Mouse (Mus musculus): ENCODE results near the gene Abcc3. TPM values are rescaled to one million over a fixed set of nuclear protein-coding genes. Genes with fewer than 3 reads are reported as not detected.

Gene Abcc3
- 0.50 and 1.7 TPM in 2 replicates for polyA plus RNA-seq (2012; ENCODE audit: insufficient read depth, insufficient read length, missing spikeins)

- H3K4me1 ChIP-seq (ENCODE audit: control insufficient read depth, insufficient read depth, insufficient read length, low read length), result peaks cover 2% of the 10 kb centered on the region
- no peak within 1 kb of the TSS for H3K27ac ChIP-seq (replicated peaks; ENCODE audit: low read depth, low read length)
- H3K4me3 ChIP-seq (ENCODE audit: insufficient read depth, low read depth, low read length), result peak within 1 kb of the TSS; percentile 41
Observed at GRCm38 (mm10) chr11:94392672-94393109, at the start of gene Abcc3. TSS of gene Abcc3 (minus strand) at chr11:94392997.

- H3K4me1 ChIP-seq (ENCODE audit: control insufficient read depth, insufficient read depth, insufficient read length, low read length), result no peaks in the 10 kb centered on the region
- no peak overlapping the region for H3K4me3 ChIP-seq (ENCODE audit: insufficient read depth, low read depth, low read length)
- H3K27ac ChIP-seq (replicated peaks; ENCODE audit: low read depth, low read length), result no peak overlapping the region
Observed at GRCm38 (mm10) chr11:94441752-94442151, 49.0 kb upstream of the Abcc3 start.

- H3K4me3 ChIP-seq (ENCODE audit: insufficient read depth, low read depth, low read length), result no peak overlapping the region
- H3K4me1 ChIP-seq (ENCODE audit: control insufficient read depth, insufficient read depth, insufficient read length, low read length), result no peaks in the 10 kb centered on the region
- H3K27ac ChIP-seq (replicated peaks; ENCODE audit: low read depth, low read length), result no peak overlapping the region
Observed at GRCm38 (mm10) chr11:94441122-94441521, 48.3 kb upstream of the Abcc3 start.

- no peaks in the 10 kb centered on the region for H3K4me1 ChIP-seq (ENCODE audit: control insufficient read depth, insufficient read depth, insufficient read length, low read length)
- H3K4me3 ChIP-seq (ENCODE audit: insufficient read depth, low read depth, low read length), result no peak overlapping the region
- H3K27ac ChIP-seq (replicated peaks; ENCODE audit: low read depth, low read length), result no peak overlapping the region
Observed at GRCm38 (mm10) chr11:94440421-94440820, 47.6 kb upstream of the Abcc3 start.

GRCm38 (mm10) chr11:94429011-94429651 lies 36.3 kb upstream of the Abcc3 start:
- H3K27ac ChIP-seq (replicated peaks; ENCODE audit: low read depth, low read length), result no peak overlapping the region
- no peak overlapping the region for H3K4me3 ChIP-seq (ENCODE audit: insufficient read depth, low read depth, low read length)
- H3K4me1 ChIP-seq (ENCODE audit: control insufficient read depth, insufficient read depth, insufficient read length, low read length), result no peaks in the 10 kb centered on the region

- H3K4me3 ChIP-seq (ENCODE audit: insufficient read depth, low read depth, low read length), result no peak overlapping the region
- H3K27ac ChIP-seq (replicated peaks; ENCODE audit: low read depth, low read length), result no peak overlapping the region
Observed at GRCm38 (mm10) chr11:94428091-94428835, 35.5 kb upstream of the Abcc3 start.

GRCm38 (mm10) chr11:94425656-94426055 lies 32.9 kb upstream of the Abcc3 start:
- Histone ChIP-seq H3K27ac (replicated peaks; ENCODE audit: low read depth, low read length) (no peak overlapping the region), H3K4me3 (ENCODE audit: insufficient read depth, low read depth, low read length) (no peak overlapping the region), H3K4me1 (ENCODE audit: control insufficient read depth, insufficient read depth, insufficient read length, low read length) (peaks cover 7% of the 10 kb centered on the region)

More at GRCm38 (mm10) chr11:94428091-94428835, 35.5 kb upstream of the Abcc3 start:
- H3K4me1 ChIP-seq (ENCODE audit: control insufficient read depth, insufficient read depth, insufficient read length, low read length), result no peaks in the 10 kb centered on the region

GRCm38 (mm10) chr11:94425215-94425614 lies 32.4 kb upstream of the Abcc3 start:
- Histone ChIP-seq H3K27ac (replicated peaks; ENCODE audit: low read depth, low read length) (no peak overlapping the region), H3K4me1 (ENCODE audit: control insufficient read depth, insufficient read depth, insufficient read length, low read length) (peaks cover 7% of the 10 kb centered on the region), H3K4me3 (ENCODE audit: insufficient read depth, low read depth, low read length) (no peak overlapping the region)

- Histone ChIP-seq H3K27ac (replicated peaks; ENCODE audit: low read depth, low read length) (no peak overlapping the region), H3K4me3 (ENCODE audit: insufficient read depth, low read depth, low read length) (no peak overlapping the region), H3K4me1 (ENCODE audit: control insufficient read depth, insufficient read depth, insufficient read length, low read length) (peaks cover 7% of the 10 kb centered on the region)
Observed at GRCm38 (mm10) chr11:94424380-94424779, 31.6 kb upstream of the Abcc3 start.

- peaks cover 7% of the 10 kb centered on the region for H3K4me1 ChIP-seq (ENCODE audit: control insufficient read depth, insufficient read depth, insufficient read length, low read length)
- no peak overlapping the region for H3K4me3 ChIP-seq (ENCODE audit: insufficient read depth, low read depth, low read length)
- no peak overlapping the region for H3K27ac ChIP-seq (replicated peaks; ENCODE audit: low read depth, low read length)
Observed at GRCm38 (mm10) chr11:94423855-94424254, 31.1 kb upstream of the Abcc3 start.

GRCm38 (mm10) chr11:94420991-94421390 lies 28.2 kb upstream of the Abcc3 start:
- Histone ChIP-seq H3K4me1 (ENCODE audit: control insufficient read depth, insufficient read depth, insufficient read length, low read length) (peaks cover 7% of the 10 kb centered on the region), H3K27ac (replicated peaks; ENCODE audit: low read depth, low read length) (no peak overlapping the region), H3K4me3 (ENCODE audit: insufficient read depth, low read depth, low read length) (no peak overlapping the region)

- Histone ChIP-seq H3K4me3 (ENCODE audit: insufficient read depth, low read depth, low read length) (no peak overlapping the region), H3K4me1 (ENCODE audit: control insufficient read depth, insufficient read depth, insufficient read length, low read length) (peaks cover 7% of the 10 kb centered on the region), H3K27ac (replicated peaks; ENCODE audit: low read depth, low read length) (no peak overlapping the region)
Observed at GRCm38 (mm10) chr11:94420325-94420724, 27.5 kb upstream of the Abcc3 start.

- Histone ChIP-seq H3K4me3 (ENCODE audit: insufficient read depth, low read depth, low read length) (no peak overlapping the region), H3K4me1 (ENCODE audit: control insufficient read depth, insufficient read depth, insufficient read length, low read length) (peaks cover 7% of the 10 kb centered on the region), H3K27ac (replicated peaks; ENCODE audit: low read depth, low read length) (no peak overlapping the region)
Observed at GRCm38 (mm10) chr11:94419004-94419727, 26.4 kb upstream of the Abcc3 start.

GRCm38 (mm10) chr11:94414042-94414441 lies 21.2 kb upstream of the Abcc3 start:
- no peak overlapping the region for H3K4me3 ChIP-seq (ENCODE audit: insufficient read depth, low read depth, low read length)
- H3K4me1 ChIP-seq (ENCODE audit: control insufficient read depth, insufficient read depth, insufficient read length, low read length), result no peaks in the 10 kb centered on the region
- no peak overlapping the region for H3K27ac ChIP-seq (replicated peaks; ENCODE audit: low read depth, low read length)

GRCm38 (mm10) chr11:94413516-94413915 lies 20.7 kb upstream of the Abcc3 start:
- Histone ChIP-seq H3K4me3 (ENCODE audit: insufficient read depth, low read depth, low read length) (no peak overlapping the region), H3K27ac (replicated peaks; ENCODE audit: low read depth, low read length) (no peak overlapping the region), H3K4me1 (ENCODE audit: control insufficient read depth, insufficient read depth, insufficient read length, low read length) (no peaks in the 10 kb centered on the region)

Data from brown adipose tissue, adult 24 weeks (tissue).